Mouse (Mus musculus) testis, adult 2 months (tissue): ENCODE data around the gene Slc25a11.

Experiments used
- CTCF ChIP-seq: fragments of 200-500 bp; IDR thresholded peaks from 2 replicates; pipeline ENCODE4 v1.5.1; 2012; ENCODE audit warnings: low read depth, mild to moderate bottlenecking, inconsistent platforms, low read length, moderate library complexity; ENCODE audit not compliant: control insufficient read depth, insufficient read depth, insufficient replicate concordance
- POLR2A ChIP-seq: fragments of 200-500 bp; IDR thresholded peaks from 2 replicates; pipeline ENCODE4 v1.6.1; 2012; ENCODE audit warnings: low read depth, mild to moderate bottlenecking, inconsistent platforms, low read length, moderate library complexity; ENCODE audit not compliant: control insufficient read depth

DNA sequence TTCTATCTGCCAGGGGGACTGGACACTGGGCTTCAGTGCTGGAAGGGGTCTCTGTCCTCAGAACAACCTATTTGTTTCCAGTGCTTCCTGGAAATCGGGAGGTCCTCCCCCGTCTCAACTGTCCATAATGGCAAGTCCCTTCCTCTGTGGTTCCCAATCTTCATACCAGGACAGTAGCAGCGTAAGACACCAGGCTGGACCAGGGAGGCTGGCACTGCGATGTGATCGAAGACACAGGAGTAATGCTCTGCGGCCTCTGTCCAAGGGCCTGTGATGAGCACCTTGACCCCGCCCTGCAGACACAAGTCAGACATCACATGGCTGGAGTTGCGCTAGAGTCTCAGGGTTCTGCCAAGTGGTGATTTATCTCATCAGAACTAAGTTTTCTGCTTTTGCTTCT, 32.1 kb upstream of the Slc25a11 start:
- TF ChIP-seq CTCF (no peak), POLR2A (no peak)
